Mouse (Mus musculus) urinary bladder, postnatal 4 days (tissue): ENCODE data around the gene Znrf4.

Source experiments
- DNase-seq, 2 experiments: peaks; one replicate each; pipeline ENCODE4 v3.0.0; 2021 to 2022; ENCODE audit warnings: low spot score in 2 of 2

The Znrf4 gene

DNA sequence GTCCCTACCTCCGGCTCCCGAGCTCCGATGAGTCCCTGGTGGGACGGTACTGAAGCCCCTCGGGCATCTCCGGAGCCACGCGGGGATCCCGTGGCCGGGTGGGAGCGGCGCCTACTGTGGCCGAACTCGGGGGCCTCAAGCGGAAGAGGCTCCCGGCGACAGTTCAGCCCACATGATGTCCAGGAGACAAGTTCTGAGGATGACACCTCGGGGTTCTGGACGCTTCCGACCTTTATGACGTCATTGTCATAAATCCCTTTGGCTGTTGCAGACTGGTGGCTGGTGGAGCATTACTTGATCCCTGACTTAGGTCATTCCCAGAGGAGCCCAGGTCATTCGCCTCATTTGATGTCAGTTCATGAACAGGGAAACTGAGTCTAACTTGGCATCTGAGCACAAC, at the start of gene Znrf4:
Gene Znrf4 (minus strand): TSS at position 122 of the 400 bp plus-strand sequence.
- DNase-seq = no peak

DNA sequence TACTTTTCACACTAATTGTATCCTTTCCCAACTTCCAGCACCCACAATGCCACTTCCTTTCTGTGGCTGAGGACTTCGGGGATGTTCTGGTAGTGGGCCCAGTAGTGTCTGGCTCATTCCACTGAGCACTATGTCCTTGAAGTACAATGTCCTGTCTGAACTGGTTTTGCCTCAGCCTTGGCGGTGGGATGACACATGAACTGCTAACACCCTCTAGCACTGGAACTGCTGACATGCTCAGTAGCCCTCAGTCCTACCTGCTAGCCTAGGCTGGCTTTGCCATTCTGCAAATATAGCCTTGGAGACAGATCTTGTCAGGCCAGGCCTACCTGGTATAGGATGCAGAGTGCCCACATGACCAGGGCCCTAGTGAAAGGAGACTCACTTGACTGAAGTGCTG, 49.6 kb upstream of the Znrf4 start:
- DNase-seq = no peak

DNA sequence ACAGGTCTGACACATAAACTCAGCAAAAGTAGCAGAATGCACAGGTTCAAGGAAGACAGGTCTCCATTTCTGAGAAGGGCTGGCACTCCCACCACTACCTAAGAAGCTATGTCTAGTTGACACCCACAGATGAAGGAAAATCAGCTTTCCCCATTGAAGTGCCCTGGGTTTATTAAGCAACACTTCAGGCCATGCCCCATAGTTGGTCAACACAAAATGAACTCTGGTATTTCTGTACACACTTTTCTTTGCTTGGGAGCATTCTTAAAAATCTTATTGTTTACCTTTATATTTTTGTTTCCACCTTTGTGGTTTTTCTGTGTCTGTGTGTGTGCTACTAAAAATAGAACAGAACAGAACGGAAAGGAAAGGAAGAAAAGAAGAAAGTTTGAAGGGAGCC, 47.9 kb upstream of the Znrf4 start:
- no peak for DNase-seq

DNA sequence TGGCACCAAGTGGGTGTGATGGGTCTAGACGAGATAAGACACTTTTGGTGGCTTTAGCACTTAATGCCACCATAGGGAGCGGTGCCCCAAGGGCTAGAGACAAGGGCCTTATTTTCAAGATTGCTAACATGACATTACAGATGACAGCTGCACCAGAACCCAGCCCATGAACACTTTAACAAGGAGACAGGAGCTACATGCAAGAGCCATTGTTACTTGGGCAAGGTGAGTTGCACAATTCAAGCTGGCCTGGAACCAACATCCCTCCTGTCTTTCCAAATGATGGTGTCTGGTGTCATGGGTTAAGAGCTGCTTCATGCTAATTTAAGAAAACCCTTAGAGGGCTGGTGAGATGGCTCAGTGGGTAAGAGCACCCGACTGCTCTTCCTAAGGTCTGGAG, 47.2 kb upstream of the Znrf4 start:
- no peak for DNase-seq

DNA sequence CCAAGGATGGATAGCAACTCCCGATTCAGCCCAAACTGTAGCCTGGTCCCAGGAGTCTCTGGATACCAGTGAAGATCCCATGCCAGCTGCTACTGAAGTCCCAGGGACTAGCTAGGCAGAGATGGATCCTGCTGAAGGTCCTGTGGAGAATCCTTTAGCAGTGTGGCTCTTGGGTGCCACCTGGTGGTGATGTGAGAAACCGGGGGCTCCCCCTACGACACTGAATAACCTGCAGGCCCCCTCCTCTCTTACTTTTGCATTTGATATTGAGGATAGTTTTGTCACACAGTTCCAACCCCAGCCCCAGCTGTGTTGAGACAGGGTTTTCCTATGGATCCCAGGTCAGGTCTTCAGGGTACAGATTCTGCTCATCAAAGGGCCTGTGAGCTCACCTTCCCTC, 46.2 kb upstream of the Znrf4 start:
- DNase-seq = peak in 1 of 2 experiments; percentile 47

DNA sequence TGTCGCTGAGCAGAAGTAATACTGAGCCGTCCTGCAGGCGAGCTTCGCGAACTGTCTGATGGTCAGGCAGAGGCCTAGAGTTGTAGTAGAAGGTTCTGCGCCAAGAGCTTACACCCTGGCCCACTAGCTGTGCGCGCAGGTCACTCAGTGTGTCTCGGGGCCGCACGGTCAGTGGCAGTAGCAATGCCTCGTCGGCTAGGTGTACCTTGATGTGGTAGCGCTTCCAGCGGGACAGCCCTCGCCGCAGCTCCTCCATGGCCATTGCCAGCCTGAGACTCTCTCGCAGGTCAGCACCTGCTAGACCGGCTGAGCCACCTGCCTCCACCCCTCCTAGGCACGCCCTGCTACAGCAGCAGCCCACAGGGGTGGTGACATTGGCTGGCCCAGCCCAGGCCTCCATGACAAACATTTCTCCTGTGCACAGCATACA, 41.9 kb upstream of the Znrf4 start, which contains the start of gene Gm20219:
Gene Gm20219 (minus strand): TSS at position 266 of the 430 bp plus-strand sequence.
- peak in 1 of 2 experiments; percentile 52 for DNase-seq

DNA sequence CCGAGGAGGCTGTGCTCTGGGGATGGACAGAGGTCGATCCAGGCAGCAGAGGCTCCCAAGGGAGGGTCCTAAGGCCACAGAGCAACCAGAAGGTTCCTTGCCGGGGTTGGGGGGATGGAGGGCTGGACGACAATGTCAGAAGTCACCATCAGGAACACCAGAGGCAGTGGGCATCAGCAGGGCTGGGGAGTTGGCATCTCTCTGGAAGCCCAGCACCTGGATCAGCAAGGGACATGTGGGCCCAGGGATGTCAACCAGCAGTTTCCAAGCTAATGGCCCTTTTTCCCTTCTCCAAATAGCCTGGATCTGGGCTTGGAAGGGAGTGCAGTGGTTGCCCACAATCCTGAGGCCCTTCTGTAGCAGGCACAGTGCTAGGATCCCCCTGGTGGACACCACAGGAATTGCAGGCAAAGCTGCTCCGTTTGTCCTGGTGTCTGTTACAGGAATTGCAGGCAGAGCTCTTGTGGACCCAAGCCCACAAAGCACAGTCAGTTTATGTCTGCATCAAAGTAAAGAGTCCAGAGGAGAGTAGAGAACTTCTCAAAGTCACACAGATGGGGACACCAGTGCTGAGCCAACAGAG, 40.6 kb upstream of the Znrf4 start:
- DNase-seq = no peak

DNA sequence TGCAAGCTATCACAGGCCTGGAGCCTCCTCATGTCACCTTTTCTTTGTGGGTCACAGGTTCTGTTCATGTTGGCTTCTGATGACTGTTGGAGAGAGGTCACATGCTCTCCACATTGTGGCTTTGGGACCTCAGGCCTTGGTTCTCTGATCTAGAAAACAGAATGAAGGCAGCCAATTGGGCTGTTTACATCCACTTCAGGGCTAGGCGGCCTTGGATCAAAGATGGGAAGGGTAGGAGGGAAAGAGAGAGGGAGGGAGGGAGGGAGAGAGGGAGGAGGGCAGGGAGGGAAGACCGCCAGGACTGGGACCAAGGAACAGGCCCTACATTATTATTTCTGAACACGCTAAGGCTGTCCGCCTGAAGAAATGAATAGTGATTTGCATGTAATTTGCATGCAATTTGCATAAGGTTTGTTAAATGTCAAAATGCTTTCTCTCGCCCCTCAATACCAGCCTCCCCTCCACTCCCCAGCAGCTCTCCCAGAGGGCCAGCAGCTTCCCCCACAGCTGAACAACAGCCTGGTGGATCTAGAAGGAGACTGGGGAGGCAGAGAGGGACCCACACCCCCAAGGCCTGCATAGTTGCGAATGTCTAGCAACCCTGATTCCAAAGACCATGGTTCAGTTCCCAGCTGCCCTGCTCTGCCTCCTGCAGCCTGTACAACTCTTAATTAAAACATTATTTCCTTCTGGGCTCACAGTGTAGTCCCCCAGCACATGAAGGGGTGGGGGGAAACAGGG, 39.8 kb upstream of the Znrf4 start:
- peak in 1 of 2 experiments; percentile 15 for DNase-seq

DNA sequence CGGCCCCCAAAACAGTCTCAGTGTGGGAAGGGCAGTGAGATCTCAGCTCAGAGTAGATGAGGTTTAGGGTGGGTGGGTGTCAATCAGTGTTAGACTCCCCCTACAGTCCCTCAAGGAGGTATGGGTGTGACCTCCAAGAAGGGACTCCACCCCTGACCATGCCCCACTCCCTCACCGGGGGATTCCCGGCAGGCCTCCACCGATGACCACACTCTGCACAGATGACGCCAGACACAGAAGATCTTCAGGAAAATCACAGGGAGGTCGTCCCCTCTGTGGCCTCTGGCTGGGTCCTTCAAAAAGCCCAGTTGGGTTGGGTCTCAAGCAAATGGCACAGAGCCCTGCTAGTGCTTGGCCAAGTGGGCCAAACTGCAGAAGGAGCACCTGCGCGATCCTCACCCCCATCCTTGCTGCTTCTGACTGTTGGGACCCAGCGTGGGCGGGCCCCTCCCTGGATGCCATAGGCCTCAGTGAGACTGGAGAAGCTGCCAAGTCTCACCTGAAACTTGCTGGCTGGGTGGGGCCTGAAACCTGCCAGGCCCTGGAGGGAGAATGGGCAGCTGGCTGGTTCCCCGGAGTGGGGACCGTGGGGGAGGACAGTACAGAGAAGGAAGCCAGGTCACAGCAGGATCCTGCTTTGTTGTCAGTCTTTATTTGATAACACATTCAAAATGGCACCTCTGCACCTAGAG, 38.7 kb upstream of the Znrf4 start:
- no peak for DNase-seq

DNA sequence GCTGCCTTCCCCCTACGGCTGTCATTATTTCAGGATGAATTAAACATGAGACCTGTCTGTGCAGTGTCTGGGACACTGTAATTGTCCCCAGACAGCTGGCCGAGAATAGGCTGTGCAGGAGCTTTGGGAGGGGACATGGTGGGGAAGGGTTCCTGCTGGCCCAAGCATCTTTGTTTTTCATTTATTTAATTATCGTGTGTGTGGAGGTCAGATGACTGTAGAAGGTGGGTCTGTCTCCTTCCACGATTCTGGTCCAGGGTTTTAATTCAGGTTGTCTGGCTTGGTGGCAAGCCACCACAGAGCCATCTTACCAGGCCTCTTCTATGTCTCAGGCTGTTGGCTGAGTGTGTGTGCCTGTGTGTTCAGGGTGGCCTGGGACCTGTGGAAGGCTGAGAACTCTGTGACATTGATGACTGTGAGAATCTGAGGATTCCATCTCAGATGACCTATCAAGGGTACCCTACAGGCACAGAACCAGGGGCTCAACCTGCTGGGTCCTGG, 36.4 kb upstream of the Znrf4 start:
- peak in 1 of 2 experiments; percentile 54 for DNase-seq

DNA sequence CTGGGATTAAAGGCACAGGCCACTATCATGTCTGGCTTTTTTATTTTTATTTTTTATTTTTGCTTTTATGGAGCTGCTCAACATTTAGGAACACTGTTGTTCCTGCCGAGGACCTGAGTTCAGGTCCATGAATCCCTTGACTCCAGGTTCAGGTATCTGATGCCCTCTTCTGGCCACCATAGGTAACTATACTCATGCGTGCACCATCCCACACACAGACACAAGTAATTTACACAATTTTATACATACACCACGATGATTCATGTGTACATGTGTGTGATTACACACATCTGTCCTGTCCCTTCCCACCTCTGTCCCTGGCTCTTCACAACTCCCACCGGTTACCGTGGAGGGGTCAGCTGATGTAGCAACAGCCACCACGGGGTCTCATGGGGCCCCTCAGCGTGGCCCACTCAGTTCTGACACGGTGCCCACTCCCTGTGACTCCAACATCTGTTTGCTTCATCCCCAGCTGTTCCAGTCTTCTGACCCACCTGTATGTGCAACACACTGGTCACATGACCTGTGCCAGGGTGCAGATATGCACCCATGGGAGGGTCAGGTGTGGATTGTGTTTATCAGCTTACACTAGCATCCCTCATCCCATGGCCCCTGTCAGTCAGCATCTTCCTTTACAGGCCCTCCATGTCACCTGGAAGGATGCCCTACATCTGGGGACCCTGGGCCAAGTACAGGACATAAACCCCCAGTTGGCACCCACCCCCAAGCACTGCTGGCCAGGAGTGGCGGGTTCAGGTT, 35.8 kb upstream of the Znrf4 start:
- peak in 1 of 2 experiments; percentile 54 for DNase-seq

DNA sequence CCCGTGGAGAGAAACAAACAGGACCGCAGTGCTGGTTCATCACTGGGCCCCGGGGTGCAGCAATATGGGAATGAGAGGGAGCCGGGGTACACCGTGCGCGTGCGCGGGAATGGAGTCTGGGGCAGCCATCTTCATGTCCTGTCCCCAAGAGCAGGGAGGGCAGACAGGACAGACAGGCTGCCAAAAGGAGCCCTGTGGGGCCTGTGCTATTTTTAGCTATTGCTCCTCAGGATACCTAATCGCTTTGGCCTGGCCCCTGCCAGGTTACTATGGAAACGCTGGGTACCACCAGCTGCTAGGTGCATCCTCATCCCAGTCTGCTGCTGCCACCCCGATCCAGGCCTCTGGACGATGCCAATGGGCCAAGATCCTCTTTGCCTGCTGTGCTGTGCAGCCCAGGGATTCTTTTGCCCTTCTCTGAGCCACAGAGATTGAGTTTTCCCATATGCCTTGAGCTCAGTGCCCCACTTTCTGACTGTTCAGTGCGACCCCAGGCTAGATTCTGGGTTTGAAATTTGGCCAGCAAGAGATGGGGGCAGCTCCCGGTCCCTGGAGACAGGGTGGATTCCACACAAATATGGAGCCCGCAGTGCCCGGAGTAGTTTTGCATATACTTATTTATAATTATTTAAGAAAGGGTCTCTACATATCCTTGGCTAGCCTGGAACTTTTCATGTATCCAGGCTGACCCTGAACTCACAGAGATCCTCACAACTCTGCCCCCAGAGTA, 35.0 kb upstream of the Znrf4 start:
- peak in 1 of 2 experiments; percentile 55 for DNase-seq

DNA sequence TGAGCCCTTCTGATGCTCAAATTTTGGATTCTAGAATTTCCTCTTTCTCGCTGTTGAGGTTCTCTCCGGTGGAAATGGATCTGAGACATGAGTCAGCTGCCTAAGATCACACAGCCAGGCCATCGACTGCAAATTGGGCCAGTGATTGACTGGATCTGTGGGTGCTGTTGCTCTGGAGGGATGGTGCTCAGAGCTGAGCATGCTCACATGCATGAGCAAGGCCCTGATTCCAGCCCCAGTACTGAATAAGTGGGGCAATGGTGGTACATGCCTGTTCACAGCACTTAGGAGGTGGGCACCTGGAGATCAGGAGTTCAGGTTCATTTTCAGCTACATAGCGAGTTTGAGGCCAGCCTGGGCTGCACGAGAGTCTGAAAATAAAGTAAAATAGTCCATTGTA, 34.3 kb upstream of the Znrf4 start:
- DNase-seq = no peak

DNA sequence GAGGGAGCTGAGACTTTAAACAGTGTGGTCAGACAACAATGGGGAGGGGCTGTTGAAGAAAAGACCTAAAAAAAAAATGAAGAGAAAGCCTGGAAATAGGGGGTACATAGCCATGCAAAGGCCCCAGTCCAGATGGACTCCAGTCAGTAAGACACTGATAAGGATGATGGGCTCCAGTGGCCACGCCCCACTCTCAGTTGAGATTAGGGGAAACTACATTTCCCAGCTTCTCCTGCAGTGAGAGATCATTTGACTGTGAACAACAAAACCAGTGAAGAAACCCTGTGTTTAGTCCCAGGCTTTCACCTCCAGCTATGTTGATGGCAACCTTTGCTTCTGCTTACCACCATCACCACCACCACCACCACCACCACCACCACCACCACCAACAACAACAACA, 33.7 kb upstream of the Znrf4 start:
- DNase-seq = no peak

DNA sequence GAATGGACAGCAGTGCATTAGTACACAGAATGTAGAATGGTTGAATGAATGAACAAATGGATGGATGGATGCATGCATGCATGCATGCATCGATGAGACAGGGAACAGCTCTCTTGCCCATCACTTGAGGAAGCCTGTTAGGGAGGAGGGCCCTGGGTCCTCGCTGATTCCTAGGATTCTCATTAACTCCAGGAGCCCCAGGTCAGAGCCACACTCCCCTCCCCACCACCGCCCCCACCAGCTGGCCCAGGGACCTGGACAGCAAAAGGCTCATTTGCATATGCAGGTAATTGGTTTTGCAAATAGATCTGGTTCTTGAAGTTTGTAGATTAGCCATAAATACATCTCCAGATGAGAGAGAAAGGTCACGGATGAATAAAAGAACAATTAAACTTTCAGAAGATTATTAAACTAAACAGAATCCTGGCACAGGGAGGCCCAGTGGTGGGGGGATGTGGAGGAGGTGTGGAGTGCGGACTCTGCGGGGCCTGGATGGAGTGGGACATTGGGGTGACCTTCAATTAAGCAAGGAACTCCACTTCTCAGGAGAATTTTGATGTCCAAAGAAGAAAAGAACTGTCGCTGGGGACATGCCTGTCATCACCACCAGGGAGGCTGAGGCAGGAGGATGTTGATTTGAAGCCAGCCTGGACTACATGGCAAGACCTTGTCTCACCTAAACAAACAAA, 32.6 kb upstream of the Znrf4 start:
- peak in 1 of 2 experiments; percentile 57 for DNase-seq

DNA sequence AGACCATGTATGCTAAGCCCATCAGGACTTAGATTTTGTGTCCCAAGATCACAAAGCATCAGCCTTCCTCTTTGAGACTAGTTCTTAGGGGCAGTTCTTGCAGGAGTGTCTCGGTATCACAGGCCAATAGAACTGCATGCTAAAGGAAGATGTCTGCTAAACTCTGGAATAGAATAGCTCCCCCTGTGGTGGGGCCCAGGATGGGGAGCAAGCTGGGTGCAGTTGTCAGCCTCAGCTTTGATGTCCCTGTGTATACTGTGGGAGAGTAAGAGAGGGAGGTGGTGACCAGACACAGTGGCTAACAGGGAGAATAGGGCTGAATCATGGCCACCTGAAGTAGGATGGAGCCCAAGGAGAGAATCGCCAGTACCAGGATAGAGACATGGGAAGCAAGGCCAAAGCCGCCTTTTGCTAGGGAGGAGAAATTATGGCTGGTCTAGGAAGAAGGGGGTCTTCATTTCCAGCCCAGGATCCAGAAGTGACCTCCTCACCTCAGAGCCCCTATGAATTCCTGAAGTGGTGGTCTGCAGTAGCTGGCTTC, 31.5 kb upstream of the Znrf4 start:
- no peak for DNase-seq

DNA sequence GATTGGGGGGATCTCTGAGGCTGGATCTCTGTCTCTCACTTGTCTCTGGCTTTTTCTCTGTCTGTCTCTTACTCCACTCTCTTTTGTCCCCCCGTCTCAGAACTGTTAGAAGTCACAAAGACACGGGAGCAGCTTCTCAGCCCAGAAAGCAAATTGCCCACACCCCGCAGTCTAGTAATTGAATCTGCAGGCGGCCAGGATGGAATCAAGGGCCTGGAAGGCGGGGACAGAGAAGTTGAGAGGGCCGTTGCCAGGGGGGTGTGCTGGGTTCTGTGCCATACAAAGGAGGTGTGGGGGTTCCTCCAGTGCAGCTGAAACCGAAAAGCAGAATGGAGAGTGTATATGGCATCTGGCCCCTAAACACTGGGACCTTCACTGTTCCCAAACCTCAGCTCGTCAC, 30.5 kb upstream of the Znrf4 start:
- no peak for DNase-seq

DNA sequence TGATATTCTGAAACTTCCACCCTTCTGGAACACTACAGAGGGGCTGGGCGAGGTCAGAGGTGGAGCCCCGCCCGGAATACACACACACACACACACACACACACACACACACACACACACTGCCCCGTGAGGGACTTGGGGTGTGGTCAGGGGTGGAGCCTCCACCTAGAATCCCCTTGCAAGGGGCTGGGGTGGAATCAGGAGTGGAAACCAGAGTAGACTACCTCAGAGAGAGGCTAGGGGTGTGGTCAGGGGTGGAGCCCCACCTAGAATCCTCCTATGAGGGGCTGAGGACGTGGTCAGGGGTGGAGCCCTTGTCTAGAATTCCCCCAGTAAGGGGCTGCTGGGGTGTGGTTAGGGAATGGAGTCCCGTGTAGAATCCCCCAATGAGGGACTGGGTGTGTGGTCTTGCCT, 28.3 kb upstream of the Znrf4 start:
- no peak for DNase-seq

DNA sequence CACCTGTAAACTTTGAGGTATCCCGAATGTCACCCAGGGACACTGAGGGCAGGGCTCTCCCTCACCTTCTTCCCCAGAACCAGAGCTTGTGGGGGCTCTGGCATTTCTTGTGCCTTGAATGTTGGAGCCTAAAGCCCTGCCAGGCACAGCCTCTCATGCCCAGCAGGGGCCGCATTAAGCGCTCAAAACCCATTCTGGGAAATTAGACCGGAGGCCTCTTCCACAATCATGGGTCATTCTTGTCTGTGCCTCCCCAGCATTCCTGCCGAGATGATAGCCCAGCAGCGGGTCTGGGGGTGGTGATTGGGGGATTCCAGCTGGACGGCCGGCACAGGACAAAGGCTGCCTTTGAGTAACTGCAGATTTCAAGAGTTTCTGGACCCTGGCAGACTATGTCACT, 25.7 kb upstream of the Znrf4 start:
- DNase-seq = no peak

DNA sequence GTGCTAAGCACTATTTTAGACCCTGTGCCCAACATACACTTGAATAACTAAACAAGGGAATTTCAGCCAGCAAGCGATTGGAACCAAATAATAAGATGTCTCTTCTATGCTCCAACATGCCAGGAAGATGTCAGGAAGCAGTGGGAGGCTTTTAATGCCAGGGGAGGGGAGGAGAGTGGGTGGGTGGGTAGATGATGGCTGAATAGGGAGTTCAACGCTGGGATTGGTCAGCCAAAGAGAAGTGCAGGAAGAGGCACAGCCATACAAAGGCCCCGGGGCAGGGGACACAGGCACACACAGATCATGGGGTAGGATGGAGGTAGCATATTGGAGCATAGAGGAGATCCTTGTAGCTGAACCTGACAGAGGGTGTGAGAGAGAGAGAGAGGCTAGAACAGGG, 24.6 kb upstream of the Znrf4 start:
- no peak for DNase-seq
